Mouse (Mus musculus) c-Kit-positive CD71-positive TER-119-positive erythroid progenitor cells, embryonic 14.5 days (primary cell): ENCODE results near the gene Zcchc10.
"Not testable (repeated sequence)": the region's sequence is repeated elsewhere in the genome, so short reads cannot be mapped to it uniquely, and the experiment has no call there.

Source experiments
- DNase-seq: peaks from one replicate; pipeline ENCODE4 v3.0.0-alpha.2; 2013; ENCODE audit warnings: low spot score

Gene Zcchc10

DNA sequence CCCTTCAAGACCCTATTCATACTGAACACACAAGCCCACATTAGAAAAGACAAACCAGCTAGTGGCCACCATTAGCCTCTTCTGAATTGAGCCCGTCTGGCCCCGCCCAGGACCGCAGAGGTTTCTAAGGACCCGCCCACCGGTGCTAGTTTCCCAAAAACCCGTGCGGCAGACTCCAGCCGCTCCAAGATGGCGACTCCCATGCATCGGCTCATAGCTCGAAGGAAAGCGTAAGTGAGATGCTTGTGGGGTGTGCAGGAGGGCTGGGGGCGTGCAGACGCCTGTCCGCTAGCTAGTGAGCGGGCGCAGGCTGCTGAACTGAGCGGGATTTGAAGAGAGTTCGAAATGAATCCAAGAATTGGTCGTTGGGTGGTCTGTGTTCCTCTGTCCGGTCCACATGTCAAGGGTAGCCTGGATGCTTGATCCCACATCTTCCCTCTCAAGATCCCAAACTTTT, at the start of gene Zcchc10:
Gene Zcchc10 (plus strand): TSS at position 168 of the 457 bp plus-strand sequence.
- DNase-seq, result peak; percentile 87

DNA sequence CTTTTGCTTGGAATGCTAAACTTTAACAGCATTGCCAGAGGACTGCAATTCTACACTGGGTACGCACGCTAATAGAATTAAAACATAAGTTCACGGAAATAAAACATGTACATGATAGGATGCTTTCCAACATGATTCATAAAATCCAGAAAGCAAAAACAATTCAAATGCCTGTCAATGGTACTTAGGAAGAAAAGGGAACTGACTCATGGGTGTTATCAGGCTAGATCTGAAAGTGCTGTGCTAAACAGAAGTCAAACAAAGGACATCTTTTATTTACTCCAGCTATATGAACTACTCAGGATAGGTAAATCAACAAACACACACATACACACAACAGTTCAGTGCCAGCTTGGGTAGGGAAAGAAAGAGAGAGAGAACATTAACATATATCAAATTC, 49.1 kb upstream of the Zcchc10 start:
- DNase-seq, result no peak

GRCm38 (mm10) chr11:53278411-53278810, 46.1 kb upstream of the Zcchc10 start:
- DNase-seq, result no peak

DNA sequence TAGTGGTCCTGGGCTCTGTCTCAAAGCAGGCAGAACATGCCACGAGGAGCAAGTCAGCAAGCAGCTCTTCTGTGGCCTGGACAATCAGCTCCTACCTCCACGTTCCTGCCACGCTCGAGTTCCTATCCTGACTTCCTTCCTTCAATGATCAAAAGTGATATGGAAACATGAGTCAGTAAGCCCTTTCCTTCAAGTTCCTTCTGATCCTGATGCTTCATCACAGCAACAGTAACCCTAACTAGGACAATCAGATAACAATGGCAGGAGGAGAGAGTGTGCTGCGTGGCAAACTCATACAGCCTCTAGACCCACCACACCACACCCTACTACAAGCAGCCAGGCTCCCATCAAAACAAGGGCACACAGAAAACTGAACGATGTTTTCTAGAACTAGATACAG, 38.6 kb upstream of the Zcchc10 start:
- DNase-seq, result no peak

DNA sequence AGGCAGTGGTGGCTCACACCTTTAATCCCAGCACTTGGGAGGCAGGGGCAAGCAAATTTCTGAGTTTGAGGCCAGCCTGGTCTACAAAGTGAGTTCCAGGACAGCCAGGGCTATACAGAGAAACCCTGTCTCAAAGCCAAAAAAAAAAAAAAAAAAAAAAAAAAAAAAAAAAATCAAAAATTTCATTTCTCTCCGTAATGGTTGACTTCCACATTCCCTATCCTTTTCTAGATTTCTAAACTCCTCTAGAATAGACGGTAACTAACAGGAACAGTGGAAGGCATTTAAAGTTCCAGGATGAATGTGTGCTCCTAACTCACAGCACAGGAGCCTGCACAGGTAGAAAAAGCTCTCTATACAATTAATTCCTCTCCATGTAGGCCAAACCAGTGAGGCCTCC, 34.3 kb upstream of the Zcchc10 start:
- DNase-seq, result not testable (repeated sequence)

- no peak for DNase-seq
These were observed 33.6 kb upstream of the Zcchc10 start for GRCm38 (mm10) chr11:53290871-53291270.

GRCm38 (mm10) chr11:53294441-53294840, 30.0 kb upstream of the Zcchc10 start:
- no peak for DNase-seq

- DNase-seq, result no peak
These were observed 27.6 kb upstream of the Zcchc10 start for GRCm38 (mm10) chr11:53296880-53297279.

DNA sequence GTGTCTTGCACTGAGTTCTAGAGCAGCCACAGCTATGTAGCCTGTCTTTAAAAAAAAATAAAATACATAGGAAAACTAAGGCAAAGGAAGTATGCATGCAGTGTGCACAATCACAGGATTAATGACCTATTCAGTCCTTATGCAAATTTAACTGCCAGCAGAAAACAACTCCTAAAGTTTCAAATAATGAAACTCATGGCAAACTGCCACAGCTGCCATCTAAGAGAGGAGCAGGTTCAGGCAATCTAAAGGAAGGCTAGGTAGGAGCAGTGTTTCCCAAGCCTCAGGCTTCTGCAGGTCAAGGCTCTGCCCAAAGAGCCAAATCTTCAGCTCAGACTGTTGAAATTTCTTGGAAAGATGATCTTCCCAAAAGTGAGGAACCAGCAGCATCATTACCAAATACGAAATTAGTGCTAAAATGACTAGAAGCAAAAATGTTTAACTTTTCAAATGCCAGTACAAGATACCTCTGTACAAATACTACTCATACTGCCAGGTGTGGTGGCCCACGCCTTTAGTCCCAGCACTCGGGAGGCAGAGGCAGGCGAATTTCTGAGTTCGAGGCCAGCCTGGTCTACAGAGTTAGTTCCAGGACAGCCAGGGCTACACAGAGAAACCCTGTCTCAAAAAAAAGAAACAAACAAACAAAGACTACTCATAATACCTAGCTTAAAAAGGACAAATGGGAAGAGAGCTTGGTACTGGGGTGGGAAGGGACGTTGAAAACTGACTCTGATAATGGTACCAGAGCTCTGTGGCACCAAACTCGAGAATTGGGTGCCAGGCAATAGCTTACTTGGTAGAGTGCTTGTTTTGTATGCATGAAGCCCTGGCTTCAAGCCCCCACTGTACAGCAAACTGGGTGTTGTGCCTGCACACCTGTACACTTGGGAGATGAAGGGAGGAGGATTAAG, 26.3 kb upstream of the Zcchc10 start:
- no peak for DNase-seq

GRCm38 (mm10) chr11:53299551-53300329, 24.7 kb upstream of the Zcchc10 start:
- peak; percentile 60 for DNase-seq

GRCm38 (mm10) chr11:53300330-53301166, 23.9 kb upstream of the Zcchc10 start, which contains the start of gene Hspa4:
Gene Hspa4 (minus strand): TSS chr11:53300457.
- DNase-seq, result peak; percentile 98

GRCm38 (mm10) chr11:53301167-53301515, 23.3 kb upstream of the Zcchc10 start:
- DNase-seq, result no peak

- no peak for DNase-seq
These were observed 20.2 kb upstream of the Zcchc10 start for GRCm38 (mm10) chr11:53304044-53304840.

GRCm38 (mm10) chr11:53306965-53307364, 17.5 kb upstream of the Zcchc10 start:
- DNase-seq, result no peak

DNA sequence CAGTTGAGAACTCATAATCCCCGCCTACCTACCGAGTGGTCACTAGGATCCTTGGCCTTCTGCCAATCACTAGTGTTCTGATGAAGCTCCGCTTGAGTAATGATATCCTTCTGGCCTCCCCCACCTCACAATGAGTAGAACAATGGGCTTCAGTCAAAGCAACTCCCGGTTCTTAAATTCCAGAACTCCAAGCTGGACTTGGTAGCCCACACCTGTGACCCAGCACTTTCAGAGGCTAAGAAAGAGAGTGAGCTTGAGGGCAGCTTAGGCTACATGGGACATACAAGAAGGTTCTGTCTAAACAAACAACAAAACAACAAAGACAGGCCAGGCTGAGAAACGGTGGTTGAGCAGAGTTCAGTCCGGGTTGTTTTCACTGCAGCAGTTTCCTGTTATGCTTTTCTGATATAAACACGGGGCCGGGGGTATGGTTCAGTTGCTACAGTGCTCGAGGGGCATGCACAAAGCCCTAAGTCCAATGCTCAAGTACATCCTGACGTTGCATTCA, 16.9 kb upstream of the Zcchc10 start:
- no peak for DNase-seq

GRCm38 (mm10) chr11:53308251-53308864, 16.1 kb upstream of the Zcchc10 start:
- DNase-seq, result no peak

DNA sequence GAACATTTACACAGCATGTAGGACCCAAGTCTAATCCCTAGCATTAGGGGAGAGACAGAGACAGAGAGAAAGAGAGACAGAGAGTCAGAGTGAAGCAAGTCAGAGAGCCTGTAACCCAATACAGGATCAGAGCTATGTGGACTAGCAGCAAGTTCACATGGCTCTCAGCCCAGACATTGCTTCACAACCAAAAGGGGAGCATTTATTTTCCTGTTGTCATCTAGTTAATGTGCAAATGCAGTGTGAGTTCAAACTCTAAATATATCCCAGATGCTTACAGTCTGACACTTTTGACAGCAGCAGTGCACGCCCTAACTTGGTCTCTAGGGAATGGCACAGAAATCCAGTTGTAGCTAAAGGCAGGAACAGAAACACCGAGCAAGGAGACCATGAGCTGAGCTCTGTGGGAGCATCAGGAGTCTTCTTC, 15.6 kb upstream of the Zcchc10 start:
- no peak for DNase-seq

DNA sequence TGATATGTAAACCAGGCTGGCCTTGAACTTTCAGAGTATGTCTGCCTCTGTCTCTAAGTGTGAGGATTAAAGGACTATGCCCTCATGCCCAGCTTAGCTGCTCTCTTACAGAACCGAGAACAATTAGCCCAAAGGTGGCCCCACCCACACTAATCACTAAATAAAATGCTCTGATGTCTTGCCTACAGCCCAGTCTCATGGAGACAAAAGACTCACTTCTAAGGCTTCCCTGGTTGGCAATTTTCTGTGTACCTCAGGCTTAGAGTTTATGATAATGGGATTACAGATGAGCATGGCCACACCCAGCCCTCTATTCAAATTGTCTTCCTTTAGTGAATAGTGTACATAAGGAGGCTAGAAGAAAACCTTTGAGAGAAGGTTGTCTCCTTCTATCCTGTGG, 13.1 kb upstream of the Zcchc10 start:
- no peak for DNase-seq

GRCm38 (mm10) chr11:53312823-53313222, 11.7 kb upstream of the Zcchc10 start:
- DNase-seq, result not testable (repeated sequence)

DNA sequence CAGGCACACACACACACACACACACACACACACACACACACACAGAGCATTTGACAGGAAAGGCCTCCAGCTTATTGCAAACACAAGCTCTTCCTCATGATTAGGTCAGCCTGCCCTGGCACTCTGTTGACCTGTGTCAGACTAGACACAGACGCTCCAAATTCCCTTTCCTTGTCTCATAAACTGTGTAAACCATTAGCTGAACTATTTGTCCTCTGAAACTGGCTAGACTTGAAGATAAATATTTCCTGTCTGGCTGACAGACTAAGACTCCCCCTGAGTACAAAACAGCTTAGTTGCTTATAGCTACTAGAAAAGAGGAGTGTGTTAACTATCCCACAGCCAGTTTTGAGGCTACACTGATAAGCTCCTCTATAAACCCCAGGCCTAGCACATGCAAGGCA, 9.7 kb upstream of the Zcchc10 start:
- DNase-seq, result no peak
